Mouse (Mus musculus): ENCODE results near the gene Cxxc4. TPM values are rescaled to one million over a fixed set of nuclear protein-coding genes. Genes with fewer than 3 reads are reported as not detected.

Gene Cxxc4
- total and polyA plus RNA-seq, 2 experiments from 2014 or later, result 23.2 to 28.9 TPM

- Histone ChIP-seq H3K4me2 (ENCODE audit: low read depth, low read length) (no peak overlapping the region), H3K27me3 (ENCODE audit: insufficient read depth, low read length) (no peaks in the 10 kb centered on the region), H3K36me3 (ENCODE audit: insufficient read depth, low read length) (no peaks in the 10 kb centered on the region), H3K27ac (no peak overlapping the region), H3K9me3 (ENCODE audit: low read length) (no peaks in the 10 kb centered on the region), H3K4me1 (ENCODE audit: insufficient read depth, low read length) (no peaks in the 10 kb centered on the region), H3K9ac (replicated peaks; ENCODE audit: low read length) (no peak overlapping the region), H3K4me3 (ENCODE audit: low read length) (no peak overlapping the region)
- DNase-seq (ENCODE audit: low spot score), result no peak
- no peak for TF ChIP-seq CTCF (IDR thresholded peaks at IDR 0.05; ENCODE audit: low read depth)
- ATAC-seq, result no peak
- 65% methylated on average over 2 of the region's 2 CpGs for WGBS
Measured at GRCm38 (mm10) chr3:134221002-134221401, 15.3 kb upstream of the Cxxc4 start.

- Histone ChIP-seq H3K36me3 (ENCODE audit: insufficient read depth, low read length) (no peaks in the 10 kb centered on the region), H3K27me3 (ENCODE audit: insufficient read depth, low read length) (no peaks in the 10 kb centered on the region), H3K4me1 (ENCODE audit: insufficient read depth, low read length) (no peaks in the 10 kb centered on the region), H3K27ac (no peak overlapping the region), H3K4me3 (ENCODE audit: low read length) (no peak overlapping the region), H3K9ac (replicated peaks; ENCODE audit: low read length) (no peak overlapping the region), H3K9me3 (ENCODE audit: low read length) (no peaks in the 10 kb centered on the region), H3K4me2 (ENCODE audit: low read depth, low read length) (no peak overlapping the region)
- ATAC-seq (no peak), DNase-seq (ENCODE audit: low spot score) (no peak)
- TF ChIP-seq CTCF (IDR thresholded peaks at IDR 0.05; ENCODE audit: low read depth), result no peak
- 65% methylated on average over 1 of the region's 1 CpGs for WGBS
Measured at GRCm38 (mm10) chr3:134222593-134222992, 13.7 kb upstream of the Cxxc4 start.

GRCm38 (mm10) chr3:134223956-134224355 lies 12.3 kb upstream of the Cxxc4 start:
- DNase-seq (ENCODE audit: low spot score) (no peak), ATAC-seq (no peak)
- Histone ChIP-seq H3K36me3 (ENCODE audit: insufficient read depth, low read length) (no peaks in the 10 kb centered on the region), H3K27ac (no peak overlapping the region), H3K4me2 (ENCODE audit: low read depth, low read length) (no peak overlapping the region), H3K9ac (replicated peaks; ENCODE audit: low read length) (no peak overlapping the region), H3K4me3 (ENCODE audit: low read length) (no peak overlapping the region), H3K9me3 (ENCODE audit: low read length) (no peaks in the 10 kb centered on the region), H3K27me3 (ENCODE audit: insufficient read depth, low read length) (no peaks in the 10 kb centered on the region), H3K4me1 (ENCODE audit: insufficient read depth, low read length) (no peaks in the 10 kb centered on the region)
- TF ChIP-seq CTCF (IDR thresholded peaks at IDR 0.05; ENCODE audit: low read depth), result no peak
- 92% methylated on average over 7 of the region's 7 CpGs for WGBS

GRCm38 (mm10) chr3:134225928-134226327 lies 10.4 kb upstream of the Cxxc4 start:
- no peak for TF ChIP-seq CTCF (IDR thresholded peaks at IDR 0.05; ENCODE audit: low read depth)
- ATAC-seq, result no peak
- Histone ChIP-seq H3K36me3 (ENCODE audit: insufficient read depth, low read length) (no peaks in the 10 kb centered on the region), H3K27me3 (ENCODE audit: insufficient read depth, low read length) (no peaks in the 10 kb centered on the region), H3K4me2 (ENCODE audit: low read depth, low read length) (no peak overlapping the region), H3K4me3 (ENCODE audit: low read length) (no peak overlapping the region), H3K4me1 (ENCODE audit: insufficient read depth, low read length) (no peaks in the 10 kb centered on the region), H3K27ac (no peak overlapping the region), H3K9ac (replicated peaks; ENCODE audit: low read length) (no peak overlapping the region), H3K9me3 (ENCODE audit: low read length) (no peaks in the 10 kb centered on the region)
- DNase-seq (ENCODE audit: low spot score), result no peak
- WGBS, result 93% methylated on average over 3 of the region's 3 CpGs

- Histone ChIP-seq H3K9me3 (ENCODE audit: low read length) (no peaks in the 10 kb centered on the region), H3K4me3 (ENCODE audit: low read length) (no peak overlapping the region), H3K27me3 (ENCODE audit: insufficient read depth, low read length) (no peaks in the 10 kb centered on the region), H3K4me1 (ENCODE audit: insufficient read depth, low read length) (no peaks in the 10 kb centered on the region), H3K4me2 (ENCODE audit: low read depth, low read length) (no peak overlapping the region), H3K36me3 (ENCODE audit: insufficient read depth, low read length) (no peaks in the 10 kb centered on the region), H3K27ac (no peak overlapping the region), H3K9ac (replicated peaks; ENCODE audit: low read length) (no peak overlapping the region)
- DNase-seq (ENCODE audit: low spot score), result no peak
- ATAC-seq, result no peak
- 90% methylated on average over 2 of the region's 2 CpGs for WGBS
- TF ChIP-seq CTCF (IDR thresholded peaks at IDR 0.05; ENCODE audit: low read depth), result no peak
Measured at GRCm38 (mm10) chr3:134232753-134233152, 3.5 kb upstream of the Cxxc4 start.

GRCm38 (mm10) chr3:134235491-134236413 lies 532 bp upstream of the Cxxc4 start:
- TF ChIP-seq CTCF (IDR thresholded peaks at IDR 0.05; ENCODE audit: low read depth), result no peak
- DNase-seq (ENCODE audit: low spot score), result peak; percentile 90
- under 1% methylated on average over 48 of the region's 55 CpGs for WGBS
- Histone ChIP-seq H3K27me3 (ENCODE audit: insufficient read depth, low read length) (no peaks in the 10 kb centered on the region), H3K4me3 (ENCODE audit: low read length) (peak overlapping the region; percentile 77), H3K36me3 (ENCODE audit: insufficient read depth, low read length) (no peaks in the 10 kb centered on the region), H3K4me1 (ENCODE audit: insufficient read depth, low read length) (no peaks in the 10 kb centered on the region), H3K4me2 (ENCODE audit: low read depth, low read length) (peak overlapping the region; percentile 70), H3K9me3 (ENCODE audit: low read length) (no peaks in the 10 kb centered on the region), H3K9ac (replicated peaks; ENCODE audit: low read length) (peak overlapping the region; percentile 48), H3K27ac (peak overlapping the region; percentile 81)
- peak; percentile 83 for ATAC-seq

Data from hindbrain, postnatal 0 days (tissue).